Mouse (Mus musculus) erythroid progenitor cell, adult 5-6 weeks (primary cell): Measurements from ENCODE around the gene Cryl1. TPM values are rescaled to one million over a fixed set of nuclear protein-coding genes. Genes with fewer than 3 reads are reported as not detected.
A peak's percentile ranks its signal among the peaks of the same experiment; 100 is the strongest.

Experiments used
- ATAC-seq: replicated peaks from 2 replicates; pipeline ENCODE4 v1.8.0; 2016; ENCODE audit warnings: moderate number of reproducible peaks, mild to moderate bottlenecking, moderate TSS enrichment, inconsistent platforms; ENCODE audit not compliant: poor library complexity, low FRiP score, severe bottlenecking
- total RNA-seq, 2 experiments: library from RNA; stranded (forward) in 1 of 2; stranded (reverse) in 1 of 2; fragments of 150-400 nt in 1 of 2; fragments of 186-747, 209-891 nt in 1 of 2; gene quantifications; 2 replicates each; pipeline versions ENCODE4 v1.2.3 to v1.2.4; 2015 to 2017; ENCODE audit warnings: low replicate concordance in 2 of 2

Gene Cryl1
- total RNA-seq, 2 experiments from 2014 or later: 3.6 to 5.4 TPM

GRCm38 (mm10) chr14:57376016-57376415 is 22.3 kb downstream of the Cryl1 start:
- no peak for ATAC-seq

DNA sequence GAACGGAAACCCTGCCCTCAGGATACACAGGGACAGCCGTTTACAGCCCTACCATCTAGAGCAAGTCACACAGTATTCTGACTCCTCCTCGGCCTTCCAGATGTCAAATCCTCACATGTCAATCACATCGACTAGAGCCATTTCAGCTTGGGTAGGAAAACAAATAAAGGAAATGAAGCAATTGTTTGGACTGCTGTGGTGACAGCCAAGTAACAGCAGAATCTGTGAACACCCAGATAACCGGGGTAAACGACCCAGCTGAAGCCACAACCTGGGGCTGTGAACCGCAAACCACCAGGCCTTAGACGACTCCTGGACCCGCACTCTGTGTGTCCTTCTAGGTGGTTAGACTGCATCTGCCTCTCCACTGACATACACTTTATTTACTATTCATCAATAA is 23.1 kb downstream of the Cryl1 start:
- no peak for ATAC-seq

DNA sequence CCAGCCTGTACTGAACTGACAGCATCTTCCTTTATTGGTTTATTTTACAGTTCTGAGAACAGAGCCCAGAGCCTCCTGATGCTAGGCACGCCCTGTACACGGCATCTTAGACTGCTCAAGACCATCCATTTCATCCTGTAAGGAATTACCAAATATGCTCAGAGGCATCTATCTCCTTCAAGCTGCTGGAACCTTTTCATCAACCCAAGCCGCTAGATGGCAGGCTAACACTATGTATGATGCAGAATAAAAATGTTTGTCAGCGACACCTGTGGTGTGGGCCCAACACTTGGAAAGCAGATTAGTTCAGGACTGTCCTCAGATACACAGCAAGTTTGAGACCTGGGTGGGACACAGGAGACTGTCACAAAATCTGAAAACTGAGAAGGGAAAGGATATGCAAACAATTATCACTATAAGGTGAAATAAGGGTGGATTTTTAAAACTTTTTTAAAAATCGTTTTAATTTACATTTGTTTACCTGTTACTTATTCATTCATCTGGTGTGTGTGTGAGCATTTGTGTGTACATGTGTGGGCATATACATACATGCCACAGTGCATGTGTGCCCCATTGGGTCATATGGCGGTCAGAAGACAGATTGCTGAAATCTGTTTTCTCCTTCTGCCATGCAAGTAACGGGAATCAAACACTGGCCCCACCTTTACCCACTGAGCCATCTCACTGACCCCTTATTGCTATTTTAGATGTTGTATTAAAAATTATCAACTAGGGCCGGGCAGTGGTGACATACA is 25.8 kb downstream of the Cryl1 start:
- ATAC-seq: peak; percentile 47; the same call in 1 of the 2 replicates

DNA sequence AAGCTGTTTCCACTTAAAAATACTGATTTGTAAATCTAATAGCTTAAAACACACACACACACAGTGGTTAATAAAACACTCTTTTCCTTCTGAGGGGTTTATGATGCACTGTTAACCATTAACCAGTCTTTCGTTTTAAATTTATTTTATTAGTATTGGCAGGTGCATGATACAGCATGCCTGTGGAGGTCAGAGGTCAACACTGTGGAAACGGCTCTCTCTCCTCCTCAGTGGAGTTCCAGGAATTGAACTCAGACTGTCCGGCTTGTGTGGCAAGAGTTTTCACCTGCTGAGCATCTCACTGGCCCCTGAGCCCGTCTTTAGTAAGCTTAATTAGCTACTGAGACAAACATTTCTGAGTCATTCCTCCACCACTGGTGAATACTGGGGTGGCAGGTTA is 31.0 kb downstream of the Cryl1 start:
- no peak for ATAC-seq

- no peak for ATAC-seq
Observed at GRCm38 (mm10) chr14:57366724-57367123, 31.6 kb downstream of the Cryl1 start.

- no peak for ATAC-seq
Observed at GRCm38 (mm10) chr14:57365341-57365740, 33.0 kb downstream of the Cryl1 start.

DNA sequence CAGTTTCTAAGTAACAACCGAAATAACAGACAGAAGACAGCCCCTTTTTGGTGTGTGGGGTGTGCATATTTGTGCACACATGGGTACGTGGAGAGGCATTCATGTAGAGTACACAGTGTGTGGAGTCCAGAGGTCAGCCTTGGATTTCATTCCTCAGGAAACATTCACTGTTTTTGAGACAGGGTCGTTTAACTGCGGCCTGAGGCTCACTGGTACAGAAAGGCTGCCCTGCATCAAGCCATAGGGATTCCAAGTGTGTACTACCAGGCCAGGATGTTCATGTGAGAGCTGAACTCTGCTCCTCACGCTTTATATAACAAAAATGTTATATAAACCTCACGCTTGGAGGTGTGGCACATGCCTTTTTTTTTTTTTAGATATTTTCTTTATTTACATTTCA is 34.5 kb downstream of the Cryl1 start:
- ATAC-seq: no peak

- ATAC-seq: no peak
Observed at GRCm38 (mm10) chr14:57362726-57363660, 35.3 kb downstream of the Cryl1 start.

DNA sequence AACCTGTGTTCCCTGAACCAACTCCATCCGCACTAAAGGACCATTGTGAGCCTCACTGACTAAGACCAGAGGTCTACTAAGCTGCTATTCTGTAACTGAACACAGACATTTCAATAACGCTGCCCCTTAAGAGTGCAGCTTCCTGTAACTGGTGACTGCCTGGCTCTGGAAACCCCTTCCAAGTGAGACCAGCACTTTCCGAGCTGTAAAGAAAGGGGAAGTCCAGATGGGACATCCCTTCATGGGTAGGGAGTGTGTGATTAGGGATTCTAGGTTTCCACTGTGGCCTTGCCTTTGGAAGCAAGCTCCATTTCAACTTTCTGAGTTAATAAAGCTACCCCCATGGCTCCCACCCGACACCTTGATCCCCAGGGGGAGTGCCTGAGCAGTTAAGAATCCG is 41.3 kb downstream of the Cryl1 start:
- ATAC-seq: no peak

DNA sequence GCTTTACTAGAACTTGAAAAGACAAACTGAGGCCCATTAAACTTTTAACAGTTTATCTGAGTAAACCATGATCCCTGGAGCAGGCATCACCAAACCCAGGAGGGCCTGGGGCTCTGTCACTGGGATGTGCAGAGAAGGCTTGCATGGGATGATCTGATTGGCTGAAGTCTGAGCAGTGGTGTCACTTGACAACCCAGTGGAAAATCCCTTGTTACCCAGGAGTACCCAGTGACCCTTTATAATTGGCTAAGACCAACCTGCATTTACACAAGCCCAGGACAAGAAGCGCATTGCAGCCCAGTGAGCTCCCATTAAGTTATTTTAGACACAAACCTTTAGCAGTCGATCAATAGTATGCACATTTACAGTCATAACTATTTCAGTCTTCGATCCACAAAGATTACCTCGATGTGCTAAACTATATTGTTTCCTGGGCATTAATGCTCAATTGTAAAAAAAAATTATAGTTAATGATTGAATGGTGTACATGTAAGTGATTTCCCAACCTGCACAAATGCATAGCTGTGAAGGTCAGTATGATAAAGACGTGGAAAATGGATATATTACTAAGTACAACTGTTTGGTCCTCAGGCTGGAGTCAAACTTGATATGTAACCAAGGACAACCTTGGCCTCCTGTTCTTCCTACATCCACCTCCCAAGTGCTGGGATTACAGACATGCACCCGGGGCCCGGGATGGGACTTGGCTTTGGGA is 46.7 kb downstream of the Cryl1 start:
- ATAC-seq: no peak

- ATAC-seq: no peak
Observed at GRCm38 (mm10) chr14:57349955-57350354, 48.4 kb downstream of the Cryl1 start.

DNA sequence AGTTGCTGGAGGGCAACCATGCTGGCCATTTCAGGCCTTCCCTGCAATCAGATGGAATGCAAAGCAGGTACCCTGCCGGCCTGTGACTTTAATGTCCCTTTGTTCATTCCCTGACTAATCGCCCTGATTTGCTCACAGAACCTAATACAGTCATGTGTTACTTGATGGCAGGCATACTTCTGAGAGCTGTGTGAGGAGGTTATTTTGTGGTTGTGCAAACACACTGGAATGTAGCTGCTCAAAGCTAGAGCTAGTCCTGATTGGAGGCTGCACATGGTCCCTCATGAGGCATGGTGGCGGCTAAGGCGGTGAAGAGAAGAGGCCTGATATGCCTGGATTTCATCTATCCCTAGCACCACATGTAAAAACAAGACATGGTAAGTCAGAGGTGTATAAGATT is 50.2 kb downstream of the Cryl1 start:
- no peak for ATAC-seq

- no peak for ATAC-seq
Observed at GRCm38 (mm10) chr14:57346135-57346534, 52.2 kb downstream of the Cryl1 start.

DNA sequence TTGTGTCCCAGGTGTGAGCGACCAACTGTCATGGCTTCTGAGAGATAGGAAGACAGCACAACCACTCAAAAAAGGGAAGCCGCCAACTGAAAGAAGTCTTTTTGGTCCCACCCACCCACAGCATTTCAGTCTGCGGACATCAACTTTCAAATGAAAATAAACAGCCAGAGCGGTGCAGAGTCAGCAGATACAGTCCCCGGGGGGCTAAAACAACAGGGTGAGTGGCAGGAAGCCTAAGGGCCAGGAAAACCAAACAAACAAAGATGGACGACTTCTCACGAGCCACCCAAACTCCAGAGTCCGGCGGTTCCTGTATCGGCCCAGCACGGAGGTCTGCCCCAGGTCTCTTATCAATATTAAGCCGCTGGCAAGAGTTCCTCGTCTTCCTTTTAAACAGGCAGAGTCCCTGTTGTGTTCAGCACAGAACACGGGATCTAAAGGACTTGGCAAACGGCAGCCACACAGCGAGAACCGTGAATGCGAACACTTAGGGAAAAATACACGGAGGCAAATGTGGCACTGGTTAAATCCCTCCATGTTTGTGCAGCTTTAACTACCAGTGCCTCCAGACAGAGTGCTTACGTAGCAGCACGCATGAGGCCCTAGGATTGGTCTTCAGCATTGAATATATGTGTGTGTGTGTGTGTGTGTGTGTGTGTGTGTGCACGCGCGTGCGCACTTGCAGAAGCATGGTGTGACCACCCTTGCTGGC is 53.4 kb downstream of the Cryl1 start:
- ATAC-seq: 0 out of 2 replicates have a peak, but pooled peaks have one; percentile 40

DNA sequence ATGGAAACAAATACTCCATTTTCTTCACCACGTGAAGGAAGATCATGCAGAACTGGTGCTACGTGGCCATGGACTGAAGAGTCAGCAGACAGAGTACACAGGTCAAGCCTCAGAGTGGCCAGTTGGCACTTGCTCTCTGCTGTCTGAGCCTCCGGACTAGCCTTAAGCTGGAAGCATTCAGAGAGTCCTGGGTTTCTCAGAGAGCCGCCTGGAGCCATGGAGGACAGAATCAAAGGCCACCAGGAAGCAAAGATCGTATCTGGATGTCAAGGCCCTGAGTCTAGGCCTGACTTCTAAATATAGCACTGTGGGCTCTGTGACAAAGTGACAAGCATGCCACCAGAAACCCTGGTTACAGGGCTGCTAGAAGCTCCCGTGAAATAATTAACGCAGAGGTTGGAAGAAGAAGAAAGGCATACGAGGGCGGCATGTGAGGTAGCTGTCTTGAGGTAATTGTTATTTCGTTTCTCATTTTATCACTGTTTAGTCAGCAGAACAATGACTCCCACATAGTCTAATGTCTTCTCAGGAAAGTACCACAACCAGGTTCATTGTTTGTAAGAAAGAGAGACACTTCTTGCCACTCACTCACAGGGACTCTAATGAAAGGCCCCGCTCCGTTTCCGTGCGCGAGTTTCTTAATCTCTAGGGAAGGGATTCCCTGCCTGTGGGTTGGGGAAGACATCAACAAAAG is 55.1 kb downstream of the Cryl1 start:
- ATAC-seq: no peak

- no peak for ATAC-seq
Observed at GRCm38 (mm10) chr14:57342316-57343055, 55.8 kb downstream of the Cryl1 start.

DNA sequence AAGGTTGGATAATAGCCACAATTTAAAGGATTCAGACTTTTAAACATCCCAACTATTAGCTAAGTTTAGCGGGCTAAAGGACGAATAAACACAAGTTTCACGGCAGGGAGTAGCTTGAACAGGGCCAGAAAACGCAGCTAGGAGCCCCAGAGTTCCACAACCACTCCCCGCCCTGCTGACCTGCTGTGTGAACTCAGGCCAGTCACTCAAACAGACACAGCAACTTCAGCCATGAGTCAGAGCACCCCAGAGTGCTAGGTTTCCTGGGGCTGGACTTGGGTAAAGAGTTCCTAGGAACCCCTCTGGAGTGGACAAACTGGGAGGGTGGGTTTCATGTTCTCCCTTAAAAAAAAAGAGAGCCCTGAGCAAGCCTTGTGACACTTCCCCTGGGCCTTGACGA is 59.7 kb downstream of the Cryl1 start:
- ATAC-seq: no peak

GRCm38 (mm10) chr14:57334833-57335232 is 63.5 kb downstream of the Cryl1 start:
- ATAC-seq: no peak
